Mouse (Mus musculus): Measurements from ENCODE around the gene Gm10320.

Gene Gm10320

GRCm38 (mm10) chr13:98456398-98456797 is 35.4 kb downstream of the Gm10320 start:
- no peak for DNase-seq (ENCODE audit: low spot score)

- peak; percentile 29 for DNase-seq (ENCODE audit: low spot score)
Observed at GRCm38 (mm10) chr13:98455646-98456045, 36.2 kb downstream of the Gm10320 start.

GRCm38 (mm10) chr13:98454224-98454967 is 37.4 kb downstream of the Gm10320 start:
- no peak for DNase-seq (ENCODE audit: low spot score)

- DNase-seq (ENCODE audit: low spot score): no peak
Observed at GRCm38 (mm10) chr13:98453146-98453545, 38.7 kb downstream of the Gm10320 start.

- DNase-seq (ENCODE audit: low spot score): no peak
Observed at GRCm38 (mm10) chr13:98448696-98449095, 43.1 kb downstream of the Gm10320 start.

- DNase-seq (ENCODE audit: low spot score): no peak
Observed at GRCm38 (mm10) chr13:98447741-98448140, 44.1 kb downstream of the Gm10320 start.

GRCm38 (mm10) chr13:98445391-98446125 is 46.2 kb downstream of the Gm10320 start:
- no peak for DNase-seq (ENCODE audit: low spot score)

- DNase-seq (ENCODE audit: low spot score): no peak
Observed at GRCm38 (mm10) chr13:98441001-98441400, 50.8 kb downstream of the Gm10320 start.

GRCm38 (mm10) chr13:98440293-98440952 is 51.4 kb downstream of the Gm10320 start:
- DNase-seq (ENCODE audit: low spot score): no peak

Data from testis, postnatal 10 days (tissue).